27 mouse cellular contexts compared by ENCODE assay signal in the genomic region with DNA sequence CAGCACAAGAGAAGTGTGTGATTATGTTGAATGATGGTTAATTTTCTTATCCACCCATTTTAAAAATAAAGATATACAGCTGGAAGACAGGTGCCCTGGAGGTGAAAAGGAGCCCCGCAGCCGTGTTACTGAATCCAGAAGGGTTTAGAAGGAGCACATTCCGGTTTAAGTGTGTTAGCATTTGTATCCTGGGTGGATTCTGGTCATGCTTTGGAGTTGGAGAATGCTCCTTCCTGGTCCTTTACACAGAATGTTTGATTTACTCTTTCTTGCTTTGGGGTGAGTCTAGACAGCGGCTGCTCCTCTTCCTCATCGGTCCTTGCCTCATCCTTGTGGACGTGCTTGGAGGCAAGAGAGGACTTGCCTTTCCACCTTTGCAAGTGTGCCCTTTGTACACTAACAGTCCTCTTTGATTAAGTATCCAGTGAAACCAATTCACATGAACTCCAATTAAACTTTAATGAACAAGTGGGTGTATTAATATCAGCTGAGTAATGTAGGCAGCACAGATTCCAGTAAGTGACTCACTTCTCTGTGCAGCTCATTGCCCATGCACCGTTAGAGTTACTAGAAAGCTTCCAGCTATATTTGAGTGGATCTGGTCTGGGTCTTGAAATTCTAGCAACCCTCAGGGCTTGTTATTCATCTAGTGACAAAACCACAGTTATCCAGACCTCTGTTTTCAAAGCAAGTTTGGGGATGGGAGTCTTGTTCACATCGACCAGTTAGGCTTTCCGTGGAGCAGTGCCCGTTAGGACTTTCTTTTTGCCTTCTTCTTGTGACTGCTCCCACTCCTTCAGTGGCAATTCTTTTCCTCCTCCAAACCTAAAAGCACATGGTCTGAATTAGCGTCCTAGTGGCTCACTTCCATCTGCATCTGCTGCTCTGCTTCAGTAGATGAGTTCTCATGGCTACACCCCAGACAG.
DNase-seq lines count a peak whose midpoint lies in the region; ATAC-seq and TF ChIP-seq lines count a peak whose summit lies in the region.
"Had no signal": no experiment of that assay in that cellular context is flagged by ENCODE, and none has a peak within 500 bp of the region (broad histone marks: within the 10 kb centered on the region; RNA-seq: fewer than 3 reads in every experiment).

No protein-coding gene starts in this region.

- no peak overlapping the region for H3ac ChIP-seq in myocyte (ENCODE audit: control insufficient read depth, insufficient read length)

- no peak for DNase-seq in frontal cortex, adult 2 months (ENCODE audit: extremely low spot score in 1 of 2, low spot score in 1 of 2)
- DNase-seq in 3134 (ENCODE audit: extremely low read depth, insufficient read length, low spot score) (peak; percentile 60), NIH3T3 (ENCODE audit: low read depth) (peak; percentile 68)
- DNase-seq in layer of hippocampus, adult 11-12 months (ENCODE audit: low spot score): no peak
- DNase-seq in testis, postnatal 10 days (ENCODE audit: low spot score): no peak
- DNase-seq in right cerebral cortex, postnatal 4 days: no peak
- DNase-seq: adrenal gland, adult 2 months; adrenal gland, postnatal 14 days; cerebellum, adult 11 months; cerebellum, postnatal 10 days; cerebellum, postnatal 36 days; gastrocnemius, postnatal 36 days; heart, postnatal 10 days; heart, postnatal 36 days; kidney, adult 11 months had no signal

- H3K79me2 ChIP-seq in myocyte (ENCODE audit: control insufficient read depth, insufficient read depth): peaks cover 49% of the 10 kb centered on the region

- peak; percentile 44; the same call in 1 of the 2 replicates for ATAC-seq in frontal cortex, adult (ENCODE audit: low TSS enrichment)
- ATAC-seq: CD4-positive, CD25-positive, alpha-beta regulatory T cell, adult 4 months; forebrain, embryonic 15.5 days; hindbrain, embryonic 16.5 days; intestine, embryonic 15.5 days had no signal

- no peak for TF ChIP-seq POLR2A in myocyte (IDR thresholded peaks at IDR 0.05; ENCODE audit: insufficient read length, low read depth)

- H3K27me3 ChIP-seq in myocyte (ENCODE audit: control insufficient read depth, insufficient read depth, insufficient read length): no peaks in the 10 kb centered on the region
- H3K27me3 ChIP-seq: forebrain, embryonic 12.5 days; forebrain, embryonic 15.5 days; heart, embryonic 12.5 days; heart, embryonic 15.5 days; hindbrain, embryonic 13.5 days; intestine, embryonic 15.5 days had no signal

- H3K4me3 ChIP-seq in myocyte: no peak overlapping the region
- H3K4me3 ChIP-seq: erythroblast, embryonic 14.5 days; forebrain, embryonic 12.5 days; forebrain, embryonic 15.5 days; heart, embryonic 12.5 days; heart, embryonic 15.5 days; hindbrain, embryonic 10.5 days; hindbrain, embryonic 13.5 days; intestine, embryonic 15.5 days had no signal

- H3K4me2 ChIP-seq in myocyte (ENCODE audit: low read depth): peak overlapping the region; percentile 78
- H3K4me2 ChIP-seq: forebrain, embryonic 12.5 days; forebrain, embryonic 15.5 days; heart, embryonic 12.5 days; heart, embryonic 15.5 days; hindbrain, embryonic 13.5 days; intestine, embryonic 15.5 days had no signal

- no peaks in the 10 kb centered on the region for H3K36me3 ChIP-seq in myocyte (ENCODE audit: control insufficient read depth, insufficient read depth)
- H3K36me3 ChIP-seq: forebrain, embryonic 12.5 days; forebrain, embryonic 15.5 days; heart, embryonic 12.5 days; heart, embryonic 15.5 days; hindbrain, embryonic 10.5 days; hindbrain, embryonic 13.5 days; intestine, embryonic 15.5 days had no signal

TF ChIP-seq in myocyte, 11 proteins besides CTCF, POLR2A, EP300 and RAD21:
- TF ChIP-seq REST (IDR thresholded peaks at IDR 0.05; ENCODE audit: insufficient read depth, insufficient read length): no peak
- no peak for TF ChIP-seq MYOD1 (IDR thresholded peaks at IDR 0.05; ENCODE audit: control insufficient read depth in 1 of 3, insufficient read length in 2 of 3, low read depth in 2 of 3)
- no peak for TF ChIP-seq CEBPB (IDR thresholded peaks at IDR 0.05; ENCODE audit: insufficient read depth, poor library complexity, severe bottlenecking)
- no peak for TF ChIP-seq E2F4 (IDR thresholded peaks at IDR 0.05; ENCODE audit: insufficient read depth)
- no peak for TF ChIP-seq TCF3 (IDR thresholded peaks at IDR 0.05; ENCODE audit: insufficient read length, low read depth)
- no peak for TF ChIP-seq POLR2AphosphoS2 (IDR thresholded peaks at IDR 0.05; ENCODE audit: insufficient read length, low read depth)
- TF ChIP-seq MYOG (IDR thresholded peaks at IDR 0.05; ENCODE audit: control insufficient read depth in 1 of 3, insufficient read depth in 1 of 3, insufficient read length in 2 of 3, low read depth in 2 of 3): no peak
- no peak for TF ChIP-seq USF1 (IDR thresholded peaks at IDR 0.05; ENCODE audit: low read depth)
- no peak for TF ChIP-seq MAX (IDR thresholded peaks at IDR 0.05; ENCODE audit: low read depth)

Comparison
In these comparisons a context has a peak if more than half of its experiments do, and no peak if none do; other contexts are left out.
1. DNase-seq: peak in 3134 (single experiment) and NIH3T3 (single experiment); none in frontal cortex, adult 2 months (0 of 2), layer of hippocampus, adult 11-12 months (single experiment), testis, postnatal 10 days (single experiment) and right cerebral cortex, postnatal 4 days (single experiment).